Mouse (Mus musculus): ENCODE measurements around the gene Ethe1.

Ethe1 gene

GRCm38 (mm10) chr7:24587330-24588105, at the start of gene Ethe1, which contains the start of gene Zfp575:
TSS of gene Ethe1 (plus strand) at chr7:24587543.
TSS of gene Zfp575 (minus strand) at chr7:24587641.
- DNase-seq (ENCODE audit: low spot score) = peak; percentile 76

- DNase-seq (ENCODE audit: low spot score) = no peak
These were observed 49.8 kb upstream of the Ethe1 start for GRCm38 (mm10) chr7:24537591-24537990.

GRCm38 (mm10) chr7:24538154-24538553, 49.2 kb upstream of the Ethe1 start:
- no peak for DNase-seq (ENCODE audit: low spot score)

GRCm38 (mm10) chr7:24538701-24539100, 48.6 kb upstream of the Ethe1 start:
- no peak for DNase-seq (ENCODE audit: low spot score)

- DNase-seq (ENCODE audit: low spot score) = no peak
These were observed 47.7 kb upstream of the Ethe1 start for GRCm38 (mm10) chr7:24539686-24540085.

GRCm38 (mm10) chr7:24544506-24544905, 42.8 kb upstream of the Ethe1 start:
- DNase-seq (ENCODE audit: low spot score) = no peak

GRCm38 (mm10) chr7:24546068-24546614, 41.2 kb upstream of the Ethe1 start, which contains the start of the genes Pinlyp and Xrcc1:
TSS of gene Pinlyp (minus strand) at chr7:24546118.
TSS of gene Xrcc1 (plus strand) at chr7:24546289.
- peak; percentile 24 for DNase-seq (ENCODE audit: low spot score)

GRCm38 (mm10) chr7:24546634-24547389, 40.5 kb upstream of the Ethe1 start:
- peak; percentile 99 for DNase-seq (ENCODE audit: low spot score)

GRCm38 (mm10) chr7:24547534-24548036, 39.8 kb upstream of the Ethe1 start:
- no peak for DNase-seq (ENCODE audit: low spot score)

- DNase-seq (ENCODE audit: low spot score) = no peak
These were observed 35.2 kb upstream of the Ethe1 start for GRCm38 (mm10) chr7:24551985-24552759.

GRCm38 (mm10) chr7:24555786-24556185, 31.6 kb upstream of the Ethe1 start:
- no peak for DNase-seq (ENCODE audit: low spot score)

GRCm38 (mm10) chr7:24561450-24561849, 25.9 kb upstream of the Ethe1 start:
- no peak for DNase-seq (ENCODE audit: low spot score)

GRCm38 (mm10) chr7:24563191-24563836, 24.0 kb upstream of the Ethe1 start:
- DNase-seq (ENCODE audit: low spot score) = no peak

GRCm38 (mm10) chr7:24563837-24564206, 23.5 kb upstream of the Ethe1 start:
- no peak for DNase-seq (ENCODE audit: low spot score)

- DNase-seq (ENCODE audit: low spot score) = peak; percentile 67
These were observed 22.6 kb upstream of the Ethe1 start for GRCm38 (mm10) chr7:24564607-24565265.

- DNase-seq (ENCODE audit: low spot score) = no peak
These were observed 21.7 kb upstream of the Ethe1 start for GRCm38 (mm10) chr7:24565627-24566026.

- DNase-seq (ENCODE audit: low spot score) = no peak
These were observed 21.1 kb upstream of the Ethe1 start for GRCm38 (mm10) chr7:24566206-24566605.

- no peak for DNase-seq (ENCODE audit: low spot score)
These were observed 18.8 kb upstream of the Ethe1 start for GRCm38 (mm10) chr7:24568512-24568911.

- no peak for DNase-seq (ENCODE audit: low spot score)
These were observed 16.3 kb upstream of the Ethe1 start for GRCm38 (mm10) chr7:24571071-24571470.

- no peak for DNase-seq (ENCODE audit: low spot score)
These were observed 14.9 kb upstream of the Ethe1 start for GRCm38 (mm10) chr7:24572455-24572854.
